Mouse (Mus musculus) forebrain, embryonic 16.5 days (tissue): ENCODE measurements around the gene Vps13c. TPM values are rescaled to one million over a fixed set of nuclear protein-coding genes. Genes with fewer than 3 reads are reported as not detected.

Experiments used
- ATAC-seq: fragments of 200-750 bp; cut with Nextera tagmentation; 2 replicates; pipeline ENCODE4 v1.8.0; 2017; ENCODE audit warnings: mild to moderate bottlenecking, moderate library complexity
- H3K27ac ChIP-seq: fragments of 300-500 bp; sonication (generic); 2 replicates; pipeline ENCODE4 v1.5.1; 2014; ENCODE audit warnings: low read length, control low read depth
- H3K27me3 ChIP-seq: fragments of 300-500 bp; sonication (generic); replicated peaks from 2 replicates; pipeline ENCODE4 v1.6.1; 2014; ENCODE audit warnings: low read length; ENCODE audit not compliant: control insufficient read depth, insufficient read depth
- H3K36me3 ChIP-seq: fragments of 300-500 bp; sonication (generic); 2 replicates; pipeline ENCODE4 v1.6.1; 2014; ENCODE audit not compliant: control insufficient read depth, insufficient read depth
- H3K4me1 ChIP-seq: fragments of 300-500 bp; sonication (generic); replicated peaks from 2 replicates; pipeline ENCODE4 v1.6.1; 2014; ENCODE audit warnings: low read length; ENCODE audit not compliant: control insufficient read depth, insufficient read depth
- H3K4me2 ChIP-seq: fragments of 300-500 bp; sonication (generic); 2 replicates; pipeline ENCODE4 v1.6.1; 2014; ENCODE audit warnings: mild to moderate bottlenecking, low read length, control low read depth
- H3K4me3 ChIP-seq: fragments of 300-500 bp; sonication (generic); replicated peaks from 2 replicates; pipeline ENCODE4 v1.5.1; 2014; ENCODE audit warnings: mild to moderate bottlenecking, low read length, control low read depth
- H3K9ac ChIP-seq: fragments of 300-500 bp; sonication (generic); replicated peaks from 2 replicates; pipeline ENCODE4 v1.6.1; 2014; ENCODE audit warnings: low read depth, low read length, control low read depth
- H3K9me3 ChIP-seq: fragments of 300-500 bp; sonication (generic); 2 replicates; pipeline ENCODE4 v1.6.1; 2016; ENCODE audit warnings: low read length; ENCODE audit not compliant: control insufficient read depth
- WGBS: fragments of 180-500 bp; shearing (Covaris S2); extraction: QIAGEN DNeasy Blood & Tissue Kit; methylation state at CpG from one replicate; pipeline ENCODE4 v1.1.7; 2014; 5-methylcytosine and 5-hydroxymethylcytosine counted together
- polyA plus RNA-seq: library from polyadenylated mRNA; unstranded; fragments of >200 nt; fragmentation: Nextera tagmentation; extraction: Ambion mirVana; gene quantifications from 2 replicates; pipeline ENCODE4 v1.2.1, GENCODE M21; 2015

Gene Vps13c
- polyA plus RNA-seq, 1 experiment from 2014 or later: 8.6 TPM

GRCm38 (mm10) chr9:68020776-68021365 lies 180.7 kb downstream of the Vps13c start:
- no peak overlapping the region for H3K9ac ChIP-seq
- WGBS: 92% methylated on average over 8 of the region's 8 CpGs
- no peaks in the 10 kb centered on the region for H3K36me3 ChIP-seq
- H3K4me1 ChIP-seq: no peaks in the 10 kb centered on the region
- no peaks in the 10 kb centered on the region for H3K27me3 ChIP-seq
- H3K9me3 ChIP-seq: no peaks in the 10 kb centered on the region
- H3K27ac ChIP-seq: no peak overlapping the region
- no peak overlapping the region for H3K4me2 ChIP-seq
- no peak overlapping the region for H3K4me3 ChIP-seq
- no peak for ATAC-seq

- Histone ChIP-seq H3K4me2 (no peak overlapping the region), H3K9ac (no peak overlapping the region), H3K4me3 (no peak overlapping the region), H3K4me1 (no peaks in the 10 kb centered on the region), H3K9me3 (no peaks in the 10 kb centered on the region), H3K27me3 (no peaks in the 10 kb centered on the region), H3K36me3 (no peaks in the 10 kb centered on the region), H3K27ac (no peak overlapping the region)
- no peak for ATAC-seq
- 87% methylated on average over 9 of the region's 9 CpGs for WGBS
Observed at GRCm38 (mm10) chr9:68022311-68023043, 182.3 kb downstream of the Vps13c start.

- Histone ChIP-seq H3K27ac (no peak overlapping the region), H3K9me3 (no peaks in the 10 kb centered on the region), H3K36me3 (no peaks in the 10 kb centered on the region), H3K4me2 (no peak overlapping the region), H3K4me1 (no peaks in the 10 kb centered on the region), H3K4me3 (no peak overlapping the region), H3K27me3 (no peaks in the 10 kb centered on the region), H3K9ac (no peak overlapping the region)
- no peak for ATAC-seq
- 78% methylated on average over 4 of the region's 4 CpGs for WGBS
Observed at GRCm38 (mm10) chr9:68028631-68029030, 188.4 kb downstream of the Vps13c start.

GRCm38 (mm10) chr9:68033771-68034170 lies 193.6 kb downstream of the Vps13c start:
- no peak for ATAC-seq
- no peak overlapping the region for H3K27ac ChIP-seq
- no peaks in the 10 kb centered on the region for H3K27me3 ChIP-seq
- no peaks in the 10 kb centered on the region for H3K9me3 ChIP-seq
- no peaks in the 10 kb centered on the region for H3K36me3 ChIP-seq
- H3K4me1 ChIP-seq: peaks cover 2% of the 10 kb centered on the region; the same call in 1 of the 2 replicates
- 73% methylated on average over 5 of the region's 5 CpGs for WGBS
- H3K4me2 ChIP-seq: no peak overlapping the region
- H3K4me3 ChIP-seq: no peak overlapping the region
- no peak overlapping the region for H3K9ac ChIP-seq

Other genes starting within 250 kb of the Vps13c start
- 0.26 and 0.30 TPM in 2 replicates for gene C2cd4b, start 81.0 kb upstream of the Vps13c start, polyA plus RNA-seq
- gene C2cd4a, start 8.1 kb upstream of the Vps13c start, polyA plus RNA-seq: not detected in 2 replicates